Mouse (Mus musculus): Measurements from ENCODE around the gene Gnptab.
"Not testable (repeated sequence)": the region's sequence is repeated elsewhere in the genome, so short reads cannot be mapped to it uniquely, and the experiment has no call there.

Gene Gnptab

GRCm38 (mm10) chr10:88379013-88379885 lies at the start of gene Gnptab, which contains the start of gene Dram1:
Gnptab (plus strand) TSS chr10:88379132.
Dram1 (minus strand) TSS chr10:88379080.
- peak; percentile 85 to 88 for DNase-seq (ENCODE audit: low spot score in 2 of 2)

- no peak for DNase-seq (ENCODE audit: low spot score in 2 of 2)
Observed at GRCm38 (mm10) chr10:88330695-88331094, 48.2 kb upstream of the Gnptab start.

- no peak for DNase-seq (ENCODE audit: low spot score in 2 of 2)
Observed at GRCm38 (mm10) chr10:88340660-88341059, 38.3 kb upstream of the Gnptab start.

- no peak for DNase-seq (ENCODE audit: low spot score in 2 of 2)
Observed at GRCm38 (mm10) chr10:88341368-88341767, 37.6 kb upstream of the Gnptab start.

- no peak for DNase-seq (ENCODE audit: low spot score in 2 of 2)
Observed at GRCm38 (mm10) chr10:88345899-88346401, 33.0 kb upstream of the Gnptab start.

DNA sequence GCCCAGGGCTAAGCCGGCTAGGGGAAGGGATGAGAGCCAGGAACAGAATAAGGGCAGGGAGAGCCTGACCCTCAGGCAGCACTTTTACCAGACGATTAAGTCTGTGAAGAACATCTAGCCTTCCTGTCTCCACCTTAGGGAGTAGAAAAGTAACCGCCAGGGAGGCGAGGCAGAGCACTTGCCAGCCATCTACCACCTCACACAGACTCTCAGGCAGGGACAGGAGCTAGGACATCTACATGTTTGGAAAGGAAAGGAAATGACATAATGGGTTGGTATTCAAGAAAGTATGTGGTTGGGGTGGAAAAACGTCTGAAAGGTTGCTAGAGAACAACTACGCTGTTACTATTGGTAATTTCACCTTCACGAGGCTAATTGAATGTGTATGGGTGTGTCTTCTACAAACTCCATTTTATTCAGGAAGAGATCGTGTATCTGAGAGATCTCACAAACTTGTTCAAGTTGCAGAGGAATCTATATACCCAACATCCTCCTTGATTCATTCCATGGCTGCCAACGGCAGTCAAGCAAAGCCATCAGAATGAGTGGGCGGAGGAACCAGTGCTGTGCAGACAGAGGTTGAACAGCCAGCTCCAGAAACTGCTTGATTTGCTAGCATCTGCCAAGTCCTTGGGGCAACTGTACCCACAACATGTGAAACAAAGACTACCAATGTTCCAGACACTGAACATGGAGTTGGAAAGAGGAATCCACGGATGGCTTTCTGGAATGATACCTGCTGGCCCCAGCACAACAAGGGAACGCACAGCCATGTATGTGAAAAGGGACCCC lies 32.3 kb upstream of the Gnptab start:
- no peak for DNase-seq (ENCODE audit: low spot score in 2 of 2)

DNA sequence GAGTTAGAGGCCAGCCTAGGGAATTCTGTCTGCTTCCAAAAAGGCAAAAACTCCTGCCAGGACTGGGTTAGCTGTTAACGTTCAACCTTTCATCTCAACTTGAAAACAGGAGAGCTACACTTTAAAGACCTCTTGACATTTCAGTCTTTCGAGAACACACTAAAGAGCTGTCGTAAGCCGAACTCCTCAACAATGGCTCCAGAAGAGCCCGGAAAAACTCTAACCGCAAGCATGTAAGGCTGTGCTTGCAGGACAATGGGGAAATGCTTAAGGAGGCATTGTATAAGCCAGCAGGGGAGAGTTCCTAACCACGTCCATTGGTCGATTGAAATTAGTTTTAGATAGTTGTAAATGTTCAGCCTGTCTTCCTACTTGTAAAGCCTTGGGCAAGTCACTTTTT lies 29.1 kb upstream of the Gnptab start:
- no peak for DNase-seq (ENCODE audit: low spot score in 2 of 2)

- no peak for DNase-seq (ENCODE audit: low spot score in 2 of 2)
Observed at GRCm38 (mm10) chr10:88350687-88351086, 28.2 kb upstream of the Gnptab start.

- no peak for DNase-seq (ENCODE audit: low spot score in 2 of 2)
Observed at GRCm38 (mm10) chr10:88351411-88352103, 27.4 kb upstream of the Gnptab start.

GRCm38 (mm10) chr10:88352549-88352948 lies 26.4 kb upstream of the Gnptab start:
- DNase-seq (ENCODE audit: low spot score in 2 of 2): no peak

DNA sequence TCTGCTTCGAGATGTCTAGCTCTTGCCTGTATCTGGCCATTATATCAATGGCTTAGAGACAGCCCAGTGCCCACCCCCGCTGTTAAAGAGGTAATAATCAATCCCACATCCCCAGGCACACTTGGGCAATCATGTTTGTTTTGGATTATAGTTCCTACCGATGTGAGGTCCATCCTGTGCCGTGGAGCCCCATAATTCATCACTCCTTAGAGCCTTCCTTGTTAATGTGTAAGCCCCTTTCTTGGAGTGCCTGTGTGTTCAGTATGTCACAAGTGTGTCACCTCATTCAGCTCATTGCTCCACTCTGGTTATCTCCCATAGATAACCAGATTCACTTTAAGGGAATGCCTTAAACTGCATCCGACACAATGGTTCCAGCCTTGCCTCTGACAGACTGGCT lies 24.3 kb upstream of the Gnptab start:
- no peak for DNase-seq (ENCODE audit: low spot score in 2 of 2)

DNA sequence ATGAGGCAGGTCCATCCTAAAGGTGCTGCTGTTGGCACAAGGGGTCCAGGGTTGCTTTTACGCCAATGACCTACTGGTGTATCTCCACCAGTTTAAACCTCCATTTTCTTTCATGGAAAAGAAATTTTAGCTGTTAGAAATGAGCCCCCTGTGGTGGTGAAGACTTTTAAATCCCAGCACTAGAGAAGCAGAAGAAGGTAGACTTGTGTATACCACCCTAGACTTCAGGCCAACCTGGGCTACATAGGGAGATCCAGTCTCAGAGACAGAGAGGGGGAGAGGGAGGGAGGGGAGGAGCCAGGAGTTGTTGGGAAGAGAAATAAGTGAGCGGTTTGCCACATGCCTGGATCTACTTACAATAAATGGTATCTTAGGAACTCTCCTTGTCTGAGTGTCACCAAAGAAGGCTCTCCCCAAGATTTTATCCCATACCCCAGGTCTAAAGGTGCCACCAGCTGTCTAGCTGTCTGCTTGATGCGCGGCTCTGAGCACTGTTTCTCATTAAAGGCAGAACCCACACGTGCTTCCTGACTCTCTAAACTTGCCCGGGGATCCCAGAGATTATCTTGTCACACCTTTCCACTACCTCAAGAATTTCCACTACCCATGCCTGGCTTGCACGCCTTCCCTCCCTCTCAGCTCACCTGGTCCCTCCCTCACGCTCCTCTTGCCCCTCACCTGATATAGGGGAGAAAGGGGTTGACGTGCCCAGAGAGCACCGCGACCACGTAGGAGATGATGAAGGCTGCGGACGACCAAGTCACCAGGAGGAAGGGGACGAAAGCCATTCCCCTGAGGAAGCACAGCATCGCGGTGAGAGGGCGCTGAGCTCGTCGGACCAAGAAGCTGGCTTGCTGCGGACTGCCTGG lies 22.6 kb upstream of the Gnptab start:
- DNase-seq (ENCODE audit: low spot score in 2 of 2): no peak

- DNase-seq (ENCODE audit: low spot score in 2 of 2): peak; percentile 73 to 83
Observed at GRCm38 (mm10) chr10:88356983-88357559, 21.9 kb upstream of the Gnptab start.

GRCm38 (mm10) chr10:88362218-88362617 lies 16.7 kb upstream of the Gnptab start:
- no peak for DNase-seq (ENCODE audit: low spot score in 2 of 2)

GRCm38 (mm10) chr10:88364221-88364620 lies 14.7 kb upstream of the Gnptab start:
- DNase-seq (ENCODE audit: low spot score in 2 of 2): no peak

GRCm38 (mm10) chr10:88369233-88369632 lies 9.7 kb upstream of the Gnptab start:
- no peak for DNase-seq (ENCODE audit: low spot score in 2 of 2)

GRCm38 (mm10) chr10:88371793-88372192 lies 7.1 kb upstream of the Gnptab start:
- DNase-seq (ENCODE audit: low spot score in 2 of 2): no peak

DNA sequence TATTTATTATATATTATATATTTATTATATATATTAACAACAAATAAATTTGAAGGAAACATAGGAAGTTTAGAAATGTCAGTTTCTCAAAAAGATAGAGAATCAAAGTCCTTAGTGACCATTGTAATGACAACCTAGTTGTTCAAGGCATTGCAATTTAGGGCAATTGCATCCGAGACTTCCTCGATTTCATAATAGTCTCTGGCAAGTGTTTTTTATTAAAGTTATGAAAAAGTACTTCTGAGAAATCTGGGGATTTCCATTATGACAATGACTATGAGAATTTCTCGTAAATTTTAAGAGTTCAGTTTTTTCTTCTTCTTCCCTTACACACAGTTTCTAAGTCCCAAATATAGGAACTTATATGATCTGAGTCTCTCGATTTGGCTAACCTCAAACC lies 6.5 kb upstream of the Gnptab start:
- DNase-seq (ENCODE audit: low spot score in 2 of 2): no peak

- DNase-seq (ENCODE audit: low spot score in 2 of 2): not testable (repeated sequence)
Observed at GRCm38 (mm10) chr10:88372945-88373344, 6.0 kb upstream of the Gnptab start.

DNA sequence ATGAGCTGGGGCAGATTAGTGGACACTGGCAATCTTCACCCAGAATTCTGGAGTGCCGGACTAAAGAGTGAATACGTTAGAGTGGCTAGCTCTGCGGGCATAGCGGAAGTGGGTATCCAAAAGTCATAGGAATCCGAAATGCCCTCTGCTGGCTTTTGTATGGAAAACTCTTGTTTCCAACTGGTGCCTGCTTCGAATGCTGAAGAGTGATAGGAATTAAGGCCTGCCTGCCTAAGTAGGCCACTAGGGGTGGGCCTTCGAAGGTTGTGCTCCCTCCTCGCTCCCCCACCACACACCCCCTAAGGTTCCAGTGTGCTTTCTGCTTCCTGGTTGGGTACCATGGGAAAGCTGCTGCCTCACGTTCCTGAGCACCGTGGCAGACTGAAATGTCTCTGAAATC lies 3.9 kb upstream of the Gnptab start:
- DNase-seq (ENCODE audit: low spot score in 2 of 2): no peak

GRCm38 (mm10) chr10:88376770-88377169 lies 2.2 kb upstream of the Gnptab start:
- peak; percentile 74 to 89 for DNase-seq (ENCODE audit: low spot score in 2 of 2)
